Mouse (Mus musculus): ENCODE data around the gene Flt4.

- no peak for TF ChIP-seq CTCF (IDR thresholded peaks at IDR 0.05; ENCODE audit: low read depth, low read length)
- TF ChIP-seq GATA1 (IDR thresholded peaks at IDR 0.05; ENCODE audit: borderline replicate concordance, low read length) = no peak
- TF ChIP-seq POLR2AphosphoS5 (IDR thresholded peaks at IDR 0.05; ENCODE audit: insufficient replicate concordance, low read depth, low read length) = no peak
- no peak for TF ChIP-seq GATA2 (IDR thresholded peaks at IDR 0.05; ENCODE audit: borderline replicate concordance, low read depth, low read length)
- TF ChIP-seq TAL1 (conservative IDR thresholded peaks at IDR 0.05; ENCODE audit: low read depth, low read length) = no peak
Observed at GRCm38 (mm10) chr11:49645677-49646076, 36.6 kb downstream of the Flt4 start.

Measured in G1E (cell line).